Mouse (Mus musculus) bone marrow macrophage, adult 2 months (primary cell): Measurements from ENCODE around the gene Cdkl3. TPM values are rescaled to one million over a fixed set of nuclear protein-coding genes. Genes with fewer than 3 reads are reported as not detected.
A peak's percentile ranks its signal among the peaks of the same experiment; 100 is the strongest.

Source experiments
- H3K27ac ChIP-seq: 2 replicates; pipeline ENCODE4 v1.5.1; 2012; ENCODE audit warnings: low read depth, low read length; ENCODE audit not compliant: insufficient read depth
- H3K4me1 ChIP-seq: 2 replicates; pipeline ENCODE4 v1.6.1; 2012; ENCODE audit warnings: low read length; ENCODE audit not compliant: control insufficient read depth, insufficient read depth
- H3K4me3 ChIP-seq: 2 replicates; pipeline ENCODE4 v1.5.1; 2012; ENCODE audit warnings: mild to moderate bottlenecking, low read length, moderate library complexity; ENCODE audit not compliant: insufficient read depth
- CTCF ChIP-seq: IDR thresholded peaks from 2 replicates; pipeline ENCODE4 v1.5.1; 2012; ENCODE audit warnings: low read depth, mild to moderate bottlenecking, low read length, moderate library complexity
- POLR2A ChIP-seq: IDR thresholded peaks from 2 replicates; pipeline ENCODE4 v1.6.1; 2012; ENCODE audit warnings: mild to moderate bottlenecking, low read depth, low read length, borderline replicate concordance
- polyA plus RNA-seq: library from polyadenylated mRNA; stranded (reverse); fragments of >200 nt; gene quantifications from 2 replicates; pipeline ENCODE4 v1.2.4, GENCODE M21; 2012; ENCODE audit not compliant: missing spikeins, insufficient read depth, insufficient read length

The Cdkl3 gene
- 0.86 and 1.7 TPM in 2 replicates for polyA plus RNA-seq

GRCm38 (mm10) chr11:52003772-52004528 lies at the start of gene Cdkl3:
Gene Cdkl3, plus strand, starts transcription at chr11:52004221.
- Histone ChIP-seq H3K4me1 (peaks cover 20% of the 10 kb centered on the region), H3K27ac (peak within 1 kb of the TSS; percentile 86), H3K4me3 (peak within 1 kb of the TSS; percentile 97)
- TF ChIP-seq CTCF (no peak), POLR2A (0 out of 2 replicates have a peak, but pooled peaks have one; percentile 19)

GRCm38 (mm10) chr11:51956112-51956511 lies 47.9 kb upstream of the Cdkl3 start:
- H3K4me3 ChIP-seq: no peak overlapping the region
- H3K27ac ChIP-seq: no peak overlapping the region
- peaks cover 4% of the 10 kb centered on the region; the same call in 1 of the 2 replicates for H3K4me1 ChIP-seq
- TF ChIP-seq POLR2A: no peak
- no peak for TF ChIP-seq CTCF

GRCm38 (mm10) chr11:51957760-51958159 lies 46.3 kb upstream of the Cdkl3 start:
- no peak for TF ChIP-seq CTCF
- TF ChIP-seq POLR2A: no peak
- Histone ChIP-seq H3K27ac (no peak overlapping the region), H3K4me1 (peaks cover 4% of the 10 kb centered on the region; the same call in 1 of the 2 replicates), H3K4me3 (no peak overlapping the region)

GRCm38 (mm10) chr11:51959511-51959910 lies 44.5 kb upstream of the Cdkl3 start:
- Histone ChIP-seq H3K4me3 (no peak overlapping the region), H3K27ac (no peak overlapping the region), H3K4me1 (peaks cover 4% of the 10 kb centered on the region; the same call in 1 of the 2 replicates)
- TF ChIP-seq CTCF: no peak
- no peak for TF ChIP-seq POLR2A

- Histone ChIP-seq H3K4me3 (no peak overlapping the region), H3K4me1 (peaks cover 4% of the 10 kb centered on the region; the same call in 1 of the 2 replicates), H3K27ac (no peak overlapping the region)
- no peak for TF ChIP-seq CTCF
- TF ChIP-seq POLR2A: no peak
Observed at GRCm38 (mm10) chr11:51960061-51960460, 44.0 kb upstream of the Cdkl3 start.

- H3K27ac ChIP-seq: no peak overlapping the region
- TF ChIP-seq POLR2A (no peak), CTCF (no peak)
- H3K4me1 ChIP-seq: peaks cover 4% of the 10 kb centered on the region; the same call in 1 of the 2 replicates
- no peak overlapping the region for H3K4me3 ChIP-seq
Observed at GRCm38 (mm10) chr11:51960967-51961471, 43.0 kb upstream of the Cdkl3 start.

GRCm38 (mm10) chr11:51961761-51962160 lies 42.3 kb upstream of the Cdkl3 start:
- Histone ChIP-seq H3K4me1 (peaks cover 4% of the 10 kb centered on the region; the same call in 1 of the 2 replicates), H3K4me3 (no peak overlapping the region), H3K27ac (no peak overlapping the region)
- TF ChIP-seq CTCF (no peak), POLR2A (no peak)

- Histone ChIP-seq H3K4me1 (peaks cover 7% of the 10 kb centered on the region), H3K4me3 (no peak overlapping the region), H3K27ac (no peak overlapping the region)
- TF ChIP-seq CTCF (no peak), POLR2A (no peak)
Observed at GRCm38 (mm10) chr11:51962277-51962676, 41.7 kb upstream of the Cdkl3 start.

GRCm38 (mm10) chr11:51966651-51967050 lies 37.4 kb upstream of the Cdkl3 start:
- no peak overlapping the region for H3K4me3 ChIP-seq
- H3K4me1 ChIP-seq: peaks cover 8% of the 10 kb centered on the region
- H3K27ac ChIP-seq: no peak overlapping the region
- TF ChIP-seq CTCF (no peak), POLR2A (no peak)

GRCm38 (mm10) chr11:51967443-51968401 lies 36.3 kb upstream of the Cdkl3 start, which contains the start of gene Cdkn2aipnl:
Gene Cdkn2aipnl, plus strand, starts transcription at chr11:51967661.
- TF ChIP-seq CTCF (peak; percentile 41; the same call in 1 of the 2 replicates), POLR2A (no peak)
- Histone ChIP-seq H3K4me3 (peak within 1 kb of the TSS; percentile 71), H3K27ac (peak within 1 kb of the TSS; percentile 49)

More at GRCm38 (mm10) chr11:51967443-51968401, 36.3 kb upstream of the Cdkl3 start, which contains the start of gene Cdkn2aipnl:
- H3K4me1 ChIP-seq: peaks cover 8% of the 10 kb centered on the region
